Mouse (Mus musculus) liver, adult 2 months (tissue): ENCODE measurements around the gene Kcnk3.

ENCODE experiments used
- CTCF ChIP-seq: fragments of 200-500 bp; IDR thresholded peaks from 2 replicates; pipeline ENCODE4 v1.5.1; 2011; ENCODE audit warnings: low read depth, low read length, control low read depth
- POLR2A ChIP-seq: fragments of 200-500 bp; IDR thresholded peaks from 2 replicates; pipeline ENCODE4 v1.6.1; 2011; ENCODE audit warnings: low read length, control low read depth; ENCODE audit not compliant: insufficient read depth; ENCODE audit errors: extremely low read depth

GRCm38 (mm10) chr5:30589546-30589945 is 1.6 kb downstream of the Kcnk3 start:
- TF ChIP-seq CTCF: no peak
- TF ChIP-seq POLR2A: no peak
